Mouse (Mus musculus) kidney, adult 2 months (tissue): ENCODE measurements around the gene Gm595.

Source experiments
- CTCF ChIP-seq: fragments of 200-500 bp; conservative IDR thresholded peaks from 2 replicates; pipeline ENCODE4 v1.5.1; 2011; ENCODE audit warnings: low read depth, mild to moderate bottlenecking, control low read depth, low read length, moderate library complexity, mixed read lengths; ENCODE audit not compliant: insufficient read depth, insufficient read length
- POLR2A ChIP-seq: fragments of 200-500 bp; IDR thresholded peaks from one replicate; pipeline ENCODE4 v1.6.1; 2011; ENCODE audit warnings: low read depth, low read length, control low read depth

GRCm38 (mm10) chrX:48884615-48885014, 7.1 kb upstream of the Gm595 start:
- TF ChIP-seq CTCF (no peak), POLR2A (no peak)
